Mouse (Mus musculus): Measurements from ENCODE around the gene Fsip2. TPM values are rescaled to one million over a fixed set of nuclear protein-coding genes. Genes with fewer than 3 reads are reported as not detected.
A peak's percentile ranks its signal among the peaks of the same experiment; 100 is the strongest.

The Fsip2 gene
- polyA plus RNA-seq (2015; fragmentation: Nextera tagmentation; extraction: Ambion mirVana): not detected in 2 replicates

GRCm38 (mm10) chr2:82943472-82943871 lies at the start of gene Fsip2:
Gene Fsip2 (plus strand): TSS chr2:82943634.
- ATAC-seq (replicated peaks; ENCODE audit: low FRiP score, low read depth) (no peak), DNase-seq (ENCODE audit: low spot score) (no peak)
- Histone ChIP-seq H3K27me3 (ENCODE audit: insufficient read depth, low read length) (no peaks in the 10 kb centered on the region), H3K4me3 (replicated peaks; ENCODE audit: low read depth, low read length) (no peak within 1 kb of the TSS), H3K9me3 (replicated peaks; ENCODE audit: low read length) (no peaks in the 10 kb centered on the region), H3K9ac (ENCODE audit: low read depth, low read length) (no peak within 1 kb of the TSS), H3K4me1 (replicated peaks; ENCODE audit: insufficient read depth, low read length) (no peaks in the 10 kb centered on the region), H3K4me2 (ENCODE audit: low read length) (no peak within 1 kb of the TSS), H3K27ac (no peak within 1 kb of the TSS), H3K36me3 (ENCODE audit: insufficient read depth, low read length) (no peaks in the 10 kb centered on the region)
- no peak for TF ChIP-seq CTCF (IDR thresholded peaks at IDR 0.05; ENCODE audit: low read depth)
- WGBS: 94% methylated on average over 17 of the region's 17 CpGs

GRCm38 (mm10) chr2:82963443-82963842 lies 20.0 kb downstream of the Fsip2 start:
- H3K4me2 ChIP-seq (ENCODE audit: low read length): no peak overlapping the region
- TF ChIP-seq CTCF (IDR thresholded peaks at IDR 0.05; ENCODE audit: low read depth): no peak
- no peak for ATAC-seq (replicated peaks; ENCODE audit: low FRiP score, low read depth)
- H3K9ac ChIP-seq (ENCODE audit: low read depth, low read length): no peak overlapping the region
- no peak overlapping the region for H3K4me3 ChIP-seq (replicated peaks; ENCODE audit: low read depth, low read length)
- no peaks in the 10 kb centered on the region for H3K4me1 ChIP-seq (replicated peaks; ENCODE audit: insufficient read depth, low read length)
- no peak for DNase-seq (ENCODE audit: low spot score)
- no peaks in the 10 kb centered on the region for H3K27me3 ChIP-seq (ENCODE audit: insufficient read depth, low read length)
- no peaks in the 10 kb centered on the region for H3K36me3 ChIP-seq (ENCODE audit: insufficient read depth, low read length)
- no peak overlapping the region for H3K27ac ChIP-seq
- 92% methylated on average over 3 of the region's 3 CpGs for WGBS
- no peaks in the 10 kb centered on the region for H3K9me3 ChIP-seq (replicated peaks; ENCODE audit: low read length)

GRCm38 (mm10) chr2:83025853-83026252 lies 82.4 kb downstream of the Fsip2 start:
- Histone ChIP-seq H3K36me3 (ENCODE audit: insufficient read depth, low read length) (no peaks in the 10 kb centered on the region), H3K9ac (ENCODE audit: low read depth, low read length) (no peak overlapping the region), H3K9me3 (replicated peaks; ENCODE audit: low read length) (no peaks in the 10 kb centered on the region), H3K27ac (no peak overlapping the region), H3K4me3 (replicated peaks; ENCODE audit: low read depth, low read length) (no peak overlapping the region), H3K4me1 (replicated peaks; ENCODE audit: insufficient read depth, low read length) (no peaks in the 10 kb centered on the region), H3K27me3 (ENCODE audit: insufficient read depth, low read length) (no peaks in the 10 kb centered on the region), H3K4me2 (ENCODE audit: low read length) (no peak overlapping the region)
- no peak for TF ChIP-seq CTCF (IDR thresholded peaks at IDR 0.05; ENCODE audit: low read depth)
- DNase-seq (ENCODE audit: low spot score) (peak; percentile 23), ATAC-seq (replicated peaks; ENCODE audit: low FRiP score, low read depth) (no peak)
- WGBS: 59% methylated on average over 7 of the region's 7 CpGs

GRCm38 (mm10) chr2:83052914-83053690 lies 109.7 kb downstream of the Fsip2 start:
- H3K4me3 ChIP-seq (replicated peaks; ENCODE audit: low read depth, low read length): no peak overlapping the region
- H3K36me3 ChIP-seq (ENCODE audit: insufficient read depth, low read length): no peaks in the 10 kb centered on the region
- no peaks in the 10 kb centered on the region for H3K27me3 ChIP-seq (ENCODE audit: insufficient read depth, low read length)
- WGBS: 72% methylated on average over 5 of the region's 5 CpGs
- ATAC-seq (replicated peaks; ENCODE audit: low FRiP score, low read depth) (no peak), DNase-seq (ENCODE audit: low spot score) (no peak)
- no peaks in the 10 kb centered on the region for H3K9me3 ChIP-seq (replicated peaks; ENCODE audit: low read length)
- no peak overlapping the region for H3K27ac ChIP-seq
- no peak overlapping the region for H3K4me2 ChIP-seq (ENCODE audit: low read length)
- no peak overlapping the region for H3K9ac ChIP-seq (ENCODE audit: low read depth, low read length)
- no peaks in the 10 kb centered on the region for H3K4me1 ChIP-seq (replicated peaks; ENCODE audit: insufficient read depth, low read length)
- no peak for TF ChIP-seq CTCF (IDR thresholded peaks at IDR 0.05; ENCODE audit: low read depth)

All from kidney, postnatal 0 days (tissue).